Mouse (Mus musculus) spleen, adult 2 months (tissue): ENCODE measurements around the gene Anks1. TPM values are rescaled to one million over a fixed set of nuclear protein-coding genes. Genes with fewer than 3 reads are reported as not detected.
A peak's percentile ranks its signal among the peaks of the same experiment; 100 is the strongest.

ENCODE experiments used
- DNase-seq, 2 experiments: peaks; one replicate each; pipeline versions ENCODE4 v3.0.0 to v3.0.0-alpha.2; 2012 to 2021; ENCODE audit warnings: low spot score in 2 of 2, low read depth in 1 of 2
- H3K27ac ChIP-seq: fragments of 200-500 bp; 2 replicates; pipeline ENCODE4 v1.5.1; 2012; ENCODE audit warnings: low read length, inconsistent platforms; ENCODE audit not compliant: insufficient read depth
- H3K27me3 ChIP-seq: fragments of 200-500 bp; 2 replicates; pipeline ENCODE4 v1.6.1; 2012; ENCODE audit warnings: mild to moderate bottlenecking, moderate library complexity, low read length, inconsistent platforms; ENCODE audit not compliant: control insufficient read depth, insufficient read depth
- H3K36me3 ChIP-seq: fragments of 200-500 bp; 2 replicates; pipeline ENCODE4 v1.6.1; 2012; ENCODE audit warnings: mild to moderate bottlenecking, low read length, inconsistent platforms; ENCODE audit not compliant: control insufficient read depth, insufficient read depth
- H3K4me1 ChIP-seq: fragments of 200-500 bp; 2 replicates; pipeline ENCODE4 v1.6.1; 2011; ENCODE audit warnings: inconsistent platforms; ENCODE audit not compliant: control insufficient read depth, insufficient read depth, insufficient read length
- H3K4me3 ChIP-seq: fragments of 200-500 bp; 2 replicates; pipeline ENCODE4 v1.5.1; 2011; ENCODE audit warnings: mild to moderate bottlenecking, inconsistent platforms; ENCODE audit not compliant: insufficient read depth, insufficient read length; ENCODE audit errors: extremely low read depth
- CTCF ChIP-seq: fragments of 200-500 bp; IDR thresholded peaks from 2 replicates; pipeline ENCODE4 v1.5.1; 2011; ENCODE audit warnings: mild to moderate bottlenecking, inconsistent platforms; ENCODE audit not compliant: insufficient read depth, insufficient read length, insufficient replicate concordance; ENCODE audit errors: extremely low read depth
- POLR2A ChIP-seq: fragments of 200-500 bp; IDR thresholded peaks from 2 replicates; pipeline ENCODE4 v1.6.1; 2011; ENCODE audit warnings: low read depth, low read length, inconsistent platforms
- WGBS: fragments of 180-500 bp; shearing (Covaris S2); methylation state at CpG from one replicate; pipeline ENCODE4 v1.1.7; 2018; 5-methylcytosine and 5-hydroxymethylcytosine counted together
- polyA plus RNA-seq: library from polyadenylated mRNA; depleted of rRNA; stranded (reverse); fragments of >200 nt; gene quantifications from 2 replicates; pipeline ENCODE4 v1.2.3, GENCODE M21; 2012

The Anks1 gene
- polyA plus RNA-seq, 1 experiment: 25.9 TPM

- no peak for DNase-seq
- 92% methylated on average over 4 of the region's 4 CpGs for WGBS
These were observed 57.0 kb downstream of the Anks1 start for GRCm38 (mm10) chr17:27966056-27966455.

GRCm38 (mm10) chr17:27966508-27967021, 57.5 kb downstream of the Anks1 start:
- Histone ChIP-seq H3K4me1 (peaks cover 4% of the 10 kb centered on the region; the same call in 1 of the 2 replicates), H3K27ac (no peak overlapping the region), H3K4me3 (no peak overlapping the region), H3K27me3 (no peaks in the 10 kb centered on the region), H3K36me3 (no peaks in the 10 kb centered on the region)
- TF ChIP-seq CTCF (no peak), POLR2A (no peak)
- WGBS: 93% methylated on average over 11 of the region's 11 CpGs
- DNase-seq: no peak

More at GRCm38 (mm10) chr17:27966056-27966455, 57.0 kb downstream of the Anks1 start:
- H3K36me3 ChIP-seq: no peaks in the 10 kb centered on the region
- no peak overlapping the region for H3K4me3 ChIP-seq
- TF ChIP-seq POLR2A (no peak), CTCF (no peak)
- no peak overlapping the region for H3K27ac ChIP-seq
- H3K27me3 ChIP-seq: no peaks in the 10 kb centered on the region
- H3K4me1 ChIP-seq: peaks cover 4% of the 10 kb centered on the region; the same call in 1 of the 2 replicates

- WGBS: 92% methylated on average over 7 of the region's 7 CpGs
These were observed 58.4 kb downstream of the Anks1 start for GRCm38 (mm10) chr17:27967529-27967928.

GRCm38 (mm10) chr17:27968033-27968750, 59.1 kb downstream of the Anks1 start:
- TF ChIP-seq CTCF (no peak), POLR2A (no peak)
- Histone ChIP-seq H3K4me1 (peaks cover 2% of the 10 kb centered on the region; the same call in 1 of the 2 replicates), H3K27ac (0 out of 2 replicates have a peak overlapping the region, but pooled peaks have one; percentile 8), H3K27me3 (no peaks in the 10 kb centered on the region), H3K4me3 (no peak overlapping the region), H3K36me3 (no peaks in the 10 kb centered on the region)
- no peak for DNase-seq
- WGBS: 83% methylated on average over 9 of the region's 9 CpGs

More at GRCm38 (mm10) chr17:27967529-27967928, 58.4 kb downstream of the Anks1 start:
- H3K4me1 ChIP-seq: peaks cover 4% of the 10 kb centered on the region; the same call in 1 of the 2 replicates
- H3K4me3 ChIP-seq: no peak overlapping the region
- no peak overlapping the region for H3K27ac ChIP-seq
- TF ChIP-seq POLR2A (no peak), CTCF (no peak)
- DNase-seq: no peak
- H3K36me3 ChIP-seq: no peaks in the 10 kb centered on the region
- no peaks in the 10 kb centered on the region for H3K27me3 ChIP-seq

- peaks cover 2% of the 10 kb centered on the region; the same call in 1 of the 2 replicates for H3K4me1 ChIP-seq
- no peaks in the 10 kb centered on the region for H3K36me3 ChIP-seq
- no peaks in the 10 kb centered on the region for H3K27me3 ChIP-seq
- H3K27ac ChIP-seq: no peak overlapping the region
- no peak for DNase-seq
- TF ChIP-seq POLR2A (no peak), CTCF (no peak)
- 93% methylated on average over 5 of the region's 5 CpGs for WGBS
- no peak overlapping the region for H3K4me3 ChIP-seq
These were observed 59.8 kb downstream of the Anks1 start for GRCm38 (mm10) chr17:27968903-27969302.

- TF ChIP-seq CTCF (peak; percentile 6; the same call in 1 of the 2 replicates), POLR2A (no peak)
- peaks cover 2% of the 10 kb centered on the region; the same call in 1 of the 2 replicates for H3K4me1 ChIP-seq
- H3K36me3 ChIP-seq: no peaks in the 10 kb centered on the region
- H3K4me3 ChIP-seq: no peak overlapping the region
- no peaks in the 10 kb centered on the region for H3K27me3 ChIP-seq
- no peak for DNase-seq
- H3K27ac ChIP-seq: 0 out of 2 replicates have a peak overlapping the region, but pooled peaks have one; percentile 19
- WGBS: 83% methylated on average over 8 of the region's 8 CpGs
These were observed 60.3 kb downstream of the Anks1 start for GRCm38 (mm10) chr17:27969365-27969764.

GRCm38 (mm10) chr17:27969896-27970295, 60.8 kb downstream of the Anks1 start:
- TF ChIP-seq CTCF: no peak
- TF ChIP-seq POLR2A: no peak
- Histone ChIP-seq H3K4me3 (no peak overlapping the region), H3K4me1 (peaks cover 2% of the 10 kb centered on the region; the same call in 1 of the 2 replicates), H3K27ac (peak overlapping the region; percentile 19; the same call in 1 of the 2 replicates), H3K36me3 (no peaks in the 10 kb centered on the region), H3K27me3 (no peaks in the 10 kb centered on the region)
- no peak for DNase-seq
- 90% methylated on average over 5 of the region's 5 CpGs for WGBS
